Mouse (Mus musculus): ENCODE data around the gene Rrn3.

DNA sequence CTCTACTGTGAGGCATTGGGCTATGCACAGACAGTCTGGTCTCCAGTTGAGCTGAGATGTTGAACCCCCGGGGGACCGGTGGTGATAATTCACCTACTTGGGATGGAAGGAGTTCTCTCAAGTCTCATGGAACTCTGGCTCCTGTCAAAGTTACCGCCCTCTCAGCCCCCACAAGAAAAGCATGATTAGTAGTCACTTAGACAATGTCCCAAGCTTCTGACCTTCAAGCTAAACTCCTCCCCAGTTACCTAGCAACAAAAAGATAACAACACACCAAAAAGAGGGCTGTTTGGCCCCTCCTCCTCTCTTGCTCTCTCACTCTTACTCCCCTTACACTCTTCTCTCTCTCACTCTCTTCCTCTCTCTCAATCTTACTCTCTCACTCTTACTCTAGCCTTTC is 16.0 kb upstream of the Rrn3 start:
- TF ChIP-seq EP300 (IDR thresholded peaks at IDR 0.05) (no peak), CTCF (IDR thresholded peaks at IDR 0.05) (no peak)

Measured in lung, postnatal 0 days (tissue).